Mouse (Mus musculus) liver, adult 2 months (tissue): ENCODE measurements around the gene Tpo.

Experiments used
- CTCF ChIP-seq: fragments of 200-500 bp; IDR thresholded peaks from 2 replicates; pipeline ENCODE4 v1.5.1; 2011; ENCODE audit warnings: low read depth, low read length, control low read depth
- POLR2A ChIP-seq: fragments of 200-500 bp; IDR thresholded peaks from 2 replicates; pipeline ENCODE4 v1.6.1; 2011; ENCODE audit warnings: low read length, control low read depth; ENCODE audit not compliant: insufficient read depth; ENCODE audit errors: extremely low read depth

- TF ChIP-seq CTCF (no peak), POLR2A (no peak)
Measured at GRCm38 (mm10) chr12:30159788-30160187, 27.4 kb upstream of the Tpo start.
